Mouse (Mus musculus): Measurements from ENCODE around the gene Miga2.

DNA sequence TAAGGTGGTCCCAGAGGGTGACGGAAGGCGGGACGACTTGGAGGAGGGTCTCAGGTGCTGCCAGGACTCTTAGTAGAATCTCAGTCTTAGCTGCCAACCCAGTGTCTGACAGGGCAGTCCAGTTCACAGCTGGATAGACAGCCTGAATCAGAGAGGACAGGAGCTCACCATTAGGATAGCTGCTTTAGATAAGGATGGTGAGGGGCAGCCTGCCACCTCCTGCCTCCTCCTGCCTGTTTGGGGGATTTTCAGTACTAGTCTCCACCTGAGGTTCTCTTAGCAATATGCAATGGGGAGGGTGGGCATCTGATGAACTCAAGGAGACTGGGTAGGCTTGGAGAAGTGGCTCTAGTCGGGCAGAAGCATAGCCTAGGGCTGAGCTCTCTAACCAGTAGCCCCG, 50.6 kb downstream of the Miga2 start:
- no peak for TF ChIP-seq CTCF (IDR thresholded peaks at IDR 0.05; ENCODE audit: low read depth)
- no peak for TF ChIP-seq EP300 (IDR thresholded peaks at IDR 0.05; ENCODE audit: low read depth)

Data from liver, postnatal 0 days (tissue).